Mouse (Mus musculus): Measurements from ENCODE around the gene Csdc2. TPM values are rescaled to one million over a fixed set of nuclear protein-coding genes. Genes with fewer than 3 reads are reported as not detected.

Gene Csdc2
- 75.6 and 84.5 TPM in 2 replicates for polyA plus RNA-seq (2012; rRNA removed)

DNA sequence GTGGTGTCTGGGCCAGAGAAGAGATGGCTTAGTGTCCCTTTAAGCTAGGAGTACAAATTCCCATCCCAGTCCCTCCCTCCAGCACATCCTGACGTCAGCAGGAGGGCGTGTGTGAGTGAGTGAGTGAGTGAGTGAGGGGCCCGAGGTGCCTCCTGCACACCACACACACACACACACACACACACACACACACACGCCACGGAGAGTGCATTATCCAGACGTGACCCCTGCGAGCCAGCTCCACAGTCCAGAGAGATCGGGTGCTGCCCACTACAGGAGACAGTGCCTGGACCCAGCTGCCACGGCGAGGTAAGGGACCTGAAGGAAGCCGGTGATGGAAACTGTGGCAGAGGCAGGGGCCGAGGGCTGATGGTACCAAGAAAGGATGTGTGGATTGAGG is at the start of gene Csdc2:
Gene Csdc2 (plus strand): TSS at position 81 of the 400 bp plus-strand sequence.

DNA sequence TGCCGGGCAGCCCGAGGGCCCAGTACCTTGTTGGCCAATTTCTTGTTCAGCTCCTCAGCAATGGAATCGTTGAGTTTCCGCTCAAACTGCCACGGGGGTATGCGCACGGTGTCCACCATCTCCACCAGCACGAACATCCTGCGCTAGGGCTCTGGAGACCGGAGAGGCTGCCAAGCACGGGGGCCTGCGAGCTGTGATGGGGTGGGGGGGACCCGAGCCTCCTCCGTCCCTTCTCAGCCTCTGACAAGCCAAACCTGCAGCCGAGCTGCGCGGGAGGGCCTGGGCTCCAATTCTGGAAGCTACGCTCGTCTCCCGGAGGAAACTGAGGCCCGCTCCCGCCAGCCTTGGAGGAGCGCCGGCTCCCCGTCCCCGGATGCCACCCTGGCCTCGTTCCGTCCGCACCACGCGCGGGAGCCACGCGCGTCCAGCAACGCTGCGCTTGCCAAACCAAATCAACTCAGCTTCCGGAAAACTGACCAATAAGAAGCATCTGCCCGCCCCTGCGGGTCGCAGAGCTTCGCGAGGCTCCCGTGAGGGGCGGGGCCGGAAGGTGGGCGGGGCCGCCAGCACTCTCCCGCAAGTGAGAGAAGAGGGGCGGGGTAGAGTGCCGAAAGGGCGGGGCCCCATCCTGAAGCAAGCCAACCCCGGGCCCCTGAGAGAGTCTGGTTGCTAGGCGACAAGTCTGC is 10.7 kb upstream of the Csdc2 start, which contains the start of gene Polr3h:
Gene Polr3h (minus strand): TSS at position 481 of the 686 bp plus-strand sequence.

DNA sequence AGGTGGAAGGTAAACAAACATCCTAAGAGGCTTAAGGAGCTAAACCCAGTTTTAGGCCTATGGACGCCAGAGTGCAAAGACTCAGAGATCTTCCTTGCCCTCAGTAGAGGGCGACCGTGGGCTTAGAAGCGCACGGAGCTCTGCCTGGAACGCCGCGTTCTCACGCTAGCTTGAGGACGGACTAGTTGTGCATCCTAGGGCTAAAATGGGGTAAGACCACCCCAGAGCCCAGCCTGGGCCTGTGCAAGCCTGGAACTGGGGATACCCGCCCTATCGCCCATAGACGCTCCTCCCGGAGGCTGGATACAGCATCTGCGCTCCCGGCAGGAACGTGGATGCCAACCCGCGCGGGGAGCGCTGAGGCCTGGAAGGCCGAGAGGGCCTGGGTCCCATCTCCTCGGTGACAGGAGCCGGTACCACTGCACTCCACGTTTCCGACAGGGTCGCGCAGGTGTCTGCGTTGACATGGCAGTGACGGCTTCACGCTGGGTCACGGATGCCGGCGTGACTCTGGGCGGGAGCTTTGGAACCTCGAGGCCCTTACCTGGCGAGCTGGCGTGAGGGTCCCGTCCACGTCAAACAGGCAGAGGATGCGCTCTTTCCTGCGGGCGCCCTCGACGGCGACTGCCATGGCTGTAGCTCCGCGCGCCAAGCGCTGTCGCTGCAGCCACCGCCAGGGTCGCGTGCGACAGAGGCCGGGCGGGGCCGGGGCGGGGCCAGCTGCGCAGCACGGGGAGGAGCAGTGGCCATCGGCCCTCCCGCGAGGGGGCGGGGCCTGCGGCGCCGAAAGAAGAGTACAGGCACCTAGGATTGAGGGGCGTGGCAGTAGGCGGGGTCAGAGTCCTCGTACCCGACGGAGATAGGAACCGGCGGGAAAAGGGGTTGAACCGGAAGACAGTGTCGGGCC is 23.9 kb downstream of the Csdc2 start, which contains the start of gene Pmm1:
Gene Pmm1 (minus strand): TSS at position 760 of the 907 bp plus-strand sequence.

DNA sequence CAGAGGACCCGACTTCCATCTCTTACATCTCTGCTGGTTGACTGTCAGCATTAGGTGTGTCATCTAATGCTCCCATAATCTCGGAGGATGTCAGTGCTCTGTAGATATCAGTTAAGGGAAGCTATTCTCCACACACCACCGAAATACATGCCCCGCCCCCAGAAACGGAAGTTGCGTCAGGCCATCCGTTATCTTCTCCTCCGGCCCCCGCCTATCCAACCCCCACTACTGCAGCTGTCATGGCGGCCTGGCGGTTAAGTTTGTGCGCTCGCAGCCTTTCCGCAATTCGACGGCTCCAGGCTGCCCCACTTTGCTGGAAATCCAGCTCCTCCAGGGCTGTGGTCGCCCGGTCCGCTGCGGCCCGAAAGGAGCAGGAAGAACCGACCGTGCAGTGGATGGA is 43.8 kb downstream of the Csdc2 start, which contains the start of gene 1700029P11Rik:
Gene 1700029P11Rik (plus strand): TSS at position 220 of the 400 bp plus-strand sequence.

DNA sequence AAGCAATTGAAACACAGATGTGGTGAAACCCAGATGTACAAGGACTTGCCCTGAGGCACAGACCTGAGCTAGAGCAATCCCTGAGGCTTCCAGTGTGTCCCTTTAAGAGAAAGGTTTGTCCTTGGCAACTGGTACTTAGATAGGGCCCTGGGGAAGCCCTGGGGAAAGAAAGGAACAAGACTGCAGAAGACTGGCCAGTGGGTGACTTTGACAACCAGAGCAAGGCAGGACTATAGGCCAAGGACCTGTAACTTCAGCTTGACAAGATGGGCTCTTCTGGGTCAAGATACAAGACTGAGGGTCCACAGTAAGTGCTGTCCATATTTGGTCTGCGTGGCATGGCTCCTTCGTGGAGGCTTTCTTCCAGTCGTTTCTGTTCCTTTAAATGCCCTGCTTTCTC is 51.1 kb downstream of the Csdc2 start, which contains the start of gene Xrcc6:
Gene Xrcc6 (plus strand): TSS at position 190 of the 400 bp plus-strand sequence.

Other genes with a start within 250 kb of the Csdc2 start
- 10.6 and 21.3 TPM in 2 replicates for gene Chadl, start 239.5 kb upstream of the Csdc2 start, polyA plus RNA-seq (2012; rRNA removed)
- 82.5 and 86.3 TPM in 2 replicates for gene Zc3h7b, start 191.7 kb upstream of the Csdc2 start, polyA plus RNA-seq (2012; rRNA removed)
- gene Rangap1, start 191.2 kb upstream of the Csdc2 start, polyA plus RNA-seq (2012; rRNA removed), result 99.4 and 102 TPM in 2 replicates
- gene Tef, start 134.3 kb upstream of the Csdc2 start, polyA plus RNA-seq (2012; rRNA removed), result 41.3 and 42.5 TPM in 2 replicates
- 17.4 and 19.0 TPM in 2 replicates for gene Tob2, start 78.0 kb upstream of the Csdc2 start, polyA plus RNA-seq (2012; rRNA removed)
- 99.7 and 103 TPM in 2 replicates for gene Phf5a, start 64.8 kb upstream of the Csdc2 start, polyA plus RNA-seq (2012; rRNA removed)
- gene Aco2, start 64.5 kb upstream of the Csdc2 start, polyA plus RNA-seq (2012; rRNA removed), result 218 and 231 TPM in 2 replicates
- gene Polr3h, start 10.5 kb upstream of the Csdc2 start, polyA plus RNA-seq (2012; rRNA removed), result 29.5 and 34.5 TPM in 2 replicates
- gene Pmm1, start 24.2 kb downstream of the Csdc2 start, polyA plus RNA-seq (2012; rRNA removed), result 73.8 and 74.0 TPM in 2 replicates
- not detected in 2 replicates for gene 1700029P11Rik, start 43.8 kb downstream of the Csdc2 start, polyA plus RNA-seq (2012; rRNA removed)
- 36.0 and 37.2 TPM in 2 replicates for gene Xrcc6, start 51.1 kb downstream of the Csdc2 start, polyA plus RNA-seq (2012; rRNA removed)
- gene Desi1, start 97.1 kb downstream of the Csdc2 start, polyA plus RNA-seq (2012; rRNA removed), result 39.9 and 41.8 TPM in 2 replicates
- gene Snu13, start 110.8 kb downstream of the Csdc2 start, polyA plus RNA-seq (2012; rRNA removed), result 130 and 143 TPM in 2 replicates
- gene 4930407I10Rik, start 122.4 kb downstream of the Csdc2 start, polyA plus RNA-seq (2012; rRNA removed), result not detected in 2 replicates
- 0.07 and 0.08 TPM in 2 replicates for gene Mei1, start 133.2 kb downstream of the Csdc2 start, polyA plus RNA-seq (2012; rRNA removed)
- gene Ccdc134, start 191.2 kb downstream of the Csdc2 start, polyA plus RNA-seq (2012; rRNA removed), result 21.0 and 22.7 TPM in 2 replicates
- 145 and 151 TPM in 2 replicates for gene Srebf2, start 210.4 kb downstream of the Csdc2 start, polyA plus RNA-seq (2012; rRNA removed)

Measured in central nervous system, embryonic 14 days (tissue).